Mouse (Mus musculus) intestine, embryonic 16.5 days (tissue): ENCODE data around the gene Ppil6. TPM values are rescaled to one million over a fixed set of nuclear protein-coding genes. Genes with fewer than 3 reads are reported as not detected.

ENCODE experiments used
- ATAC-seq: fragments of 200-750 bp; cut with Nextera tagmentation; 2 replicates; pipeline ENCODE4 v1.8.0; 2017; ENCODE audit warnings: moderate TSS enrichment, moderate library complexity
- H3K27ac ChIP-seq: fragments of 300-500 bp; sonication (generic); 2 replicates; pipeline ENCODE4 v1.5.1; 2014; ENCODE audit warnings: mild to moderate bottlenecking, low read length
- H3K27me3 ChIP-seq: fragments of 300-500 bp; sonication (generic); replicated peaks from 2 replicates; pipeline ENCODE4 v1.6.1; 2014; ENCODE audit warnings: low read length, control low read depth, mixed read lengths; ENCODE audit not compliant: control insufficient read depth, insufficient read depth
- H3K36me3 ChIP-seq: fragments of 300-500 bp; sonication (generic); 2 replicates; pipeline ENCODE4 v1.6.1; 2014; ENCODE audit warnings: low read length, control low read depth; ENCODE audit not compliant: control insufficient read depth, insufficient read depth
- H3K4me1 ChIP-seq: fragments of 300-500 bp; sonication (generic); 2 replicates; pipeline ENCODE4 v1.6.1; 2014; ENCODE audit warnings: low read length, control low read depth, mixed read lengths; ENCODE audit not compliant: control insufficient read depth, insufficient read depth
- H3K4me2 ChIP-seq: fragments of 300-500 bp; sonication (generic); 2 replicates; pipeline ENCODE4 v1.6.1; 2014; ENCODE audit warnings: low read depth, low read length, control low read depth
- H3K4me3 ChIP-seq: fragments of 300-500 bp; sonication (generic); 2 replicates; pipeline ENCODE4 v1.5.1; 2014; ENCODE audit warnings: mild to moderate bottlenecking, low read length
- H3K9ac ChIP-seq: fragments of 300-500 bp; sonication (generic); 2 replicates; pipeline ENCODE4 v1.6.1; 2014; ENCODE audit warnings: low read depth, low read length
- H3K9me3 ChIP-seq: fragments of 300-500 bp; sonication (generic); 2 replicates; pipeline ENCODE4 v1.6.1; 2016; ENCODE audit warnings: low read length, control low read depth; ENCODE audit not compliant: control insufficient read depth
- WGBS: fragments of 180-500 bp; shearing (Covaris S2); extraction: QIAGEN DNeasy Blood & Tissue Kit; methylation state at CpG from one replicate; pipeline ENCODE4 v1.1.7; 2014; 5-methylcytosine and 5-hydroxymethylcytosine counted together
- polyA plus RNA-seq: library from polyadenylated mRNA; unstranded; fragments of >200 nt; fragmentation: Nextera tagmentation; extraction: Ambion mirVana; gene quantifications from 2 replicates; pipeline ENCODE4 v1.2.1, GENCODE M21; 2015

Gene Ppil6
- polyA plus RNA-seq, 1 experiment from 2014 or later = 0.93 TPM

DNA sequence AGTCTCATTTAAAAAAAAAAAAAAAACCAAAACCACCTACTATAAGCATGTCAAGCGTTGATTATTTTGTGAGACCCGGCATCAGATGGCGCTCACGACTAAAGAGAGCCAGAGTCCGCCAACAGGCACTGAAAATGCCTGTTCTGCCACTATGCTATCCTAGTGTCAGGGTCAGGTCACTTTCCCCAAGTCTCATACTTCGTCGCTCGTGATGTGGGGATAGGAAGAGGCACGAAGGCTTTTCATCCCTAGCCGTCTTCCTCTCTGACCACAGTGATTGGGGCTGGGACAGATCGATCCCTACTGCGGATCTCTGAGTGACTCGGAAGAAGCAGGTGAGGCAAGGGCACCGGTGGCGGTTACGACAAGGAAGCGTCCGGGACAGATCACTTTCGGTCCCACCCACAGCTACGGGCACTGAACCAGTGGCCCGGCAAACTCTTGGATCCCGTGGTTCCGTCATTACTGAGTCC lies 28.3 kb downstream of the Ppil6 start:
- Histone ChIP-seq H3K4me1 (peaks cover 14% of the 10 kb centered on the region), H3K27me3 (no peaks in the 10 kb centered on the region), H3K36me3 (no peaks in the 10 kb centered on the region), H3K9me3 (no peaks in the 10 kb centered on the region), H3K9ac (peak overlapping the region; percentile 98), H3K27ac (peak overlapping the region; percentile 96), H3K4me3 (peak overlapping the region; percentile 95), H3K4me2 (peak overlapping the region; percentile 80)
- WGBS = under 1% methylated on average over 23 of the region's 23 CpGs
- ATAC-seq = peak; percentile 81

DNA sequence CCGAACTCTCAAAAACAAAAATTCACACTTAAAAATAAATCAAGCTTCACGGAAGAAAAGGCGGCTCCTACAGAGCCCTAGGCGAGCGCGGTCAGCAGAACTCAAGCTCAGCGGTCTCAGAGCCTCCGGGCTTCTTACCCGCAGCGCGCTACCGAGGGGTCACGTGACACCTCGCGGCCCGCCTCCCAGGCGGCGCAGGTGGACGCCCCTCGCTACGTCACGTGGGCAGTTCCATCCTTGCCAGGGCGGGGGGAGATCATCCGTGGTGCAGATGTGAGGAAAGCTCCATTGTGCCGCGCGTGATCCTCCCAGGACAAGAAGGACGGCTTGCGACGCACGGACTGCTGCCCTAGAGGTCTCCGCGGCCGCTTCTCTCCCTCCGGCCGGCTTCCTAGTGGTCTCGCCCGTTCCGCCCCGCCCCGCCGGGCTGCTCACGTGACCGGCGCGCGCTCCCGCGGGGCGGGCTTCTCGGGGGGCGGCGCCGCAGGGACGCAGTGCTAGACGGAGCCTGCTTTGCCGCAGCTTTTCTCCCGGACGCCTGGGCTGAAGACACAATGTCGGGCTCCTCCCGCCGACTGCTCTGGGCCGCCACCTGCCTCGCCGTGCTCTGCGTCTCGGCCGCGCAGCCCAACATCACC lies 28.9 kb downstream of the Ppil6 start, which contains the start of gene Cd164:
Gene Cd164 (plus strand): TSS at position 434 of the 638 bp plus-strand sequence.
- under 1% methylated on average over 61 of the region's 69 CpGs for WGBS
- no peaks in the 10 kb centered on the region for H3K36me3 ChIP-seq
- H3K27ac ChIP-seq = peak within 1 kb of the TSS; percentile 96
- peak within 1 kb of the TSS; percentile 95 for H3K4me3 ChIP-seq
- H3K9ac ChIP-seq = peak within 1 kb of the TSS; percentile 98
- ATAC-seq = peak; percentile 96
- peak within 1 kb of the TSS; percentile 80 for H3K4me2 ChIP-seq
- no peaks in the 10 kb centered on the region for H3K27me3 ChIP-seq
- no peaks in the 10 kb centered on the region for H3K9me3 ChIP-seq
- peaks cover 16% of the 10 kb centered on the region for H3K4me1 ChIP-seq

- H3K36me3 ChIP-seq = no peaks in the 10 kb centered on the region
- peak overlapping the region; percentile 96 for H3K27ac ChIP-seq
- ATAC-seq = peak; percentile 52
- H3K4me3 ChIP-seq = peak overlapping the region; percentile 95
- no peaks in the 10 kb centered on the region for H3K9me3 ChIP-seq
- peak overlapping the region; percentile 80 for H3K4me2 ChIP-seq
- peaks cover 16% of the 10 kb centered on the region for H3K4me1 ChIP-seq
- under 1% methylated on average over 65 of the region's 65 CpGs for whole genome bisulfite sequencing
- H3K9ac ChIP-seq = peak overlapping the region; percentile 98
- no peaks in the 10 kb centered on the region for H3K27me3 ChIP-seq
Measured at GRCm38 (mm10) chr10:41519640-41520409, 29.6 kb downstream of the Ppil6 start.

- Histone ChIP-seq H3K9me3 (no peaks in the 10 kb centered on the region), H3K9ac (peak overlapping the region; percentile 98), H3K4me3 (peak overlapping the region; percentile 95), H3K27me3 (no peaks in the 10 kb centered on the region), H3K27ac (peak overlapping the region; percentile 96), H3K36me3 (no peaks in the 10 kb centered on the region), H3K4me1 (peaks cover 16% of the 10 kb centered on the region), H3K4me2 (peak overlapping the region; percentile 86)
- WGBS = 2% methylated on average over 5 of the region's 5 CpGs
- no peak for ATAC-seq
Measured at GRCm38 (mm10) chr10:41520410-41520673, 30.1 kb downstream of the Ppil6 start.

DNA sequence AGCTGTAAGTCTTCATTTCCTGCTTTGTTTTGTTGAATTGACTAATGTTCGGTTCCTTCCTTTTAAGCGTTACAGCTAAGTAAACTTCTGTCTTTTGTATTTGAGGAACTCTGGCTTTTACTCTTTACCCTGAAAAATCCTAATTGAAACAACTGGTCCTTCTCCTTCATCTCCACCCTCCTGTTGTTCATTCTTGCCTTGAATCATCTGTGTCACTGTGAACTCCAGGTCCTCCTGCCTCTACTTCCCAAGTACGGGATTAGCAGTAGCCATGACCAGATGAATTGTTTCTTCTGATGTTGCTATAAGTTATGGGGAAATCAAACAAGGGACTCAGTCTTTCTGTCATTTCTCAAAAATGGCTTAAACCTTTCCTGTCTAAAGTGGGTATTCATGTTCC lies 33.1 kb downstream of the Ppil6 start:
- Histone ChIP-seq H3K27me3 (no peaks in the 10 kb centered on the region), H3K36me3 (no peaks in the 10 kb centered on the region), H3K4me2 (no peak overlapping the region), H3K4me1 (peaks cover 16% of the 10 kb centered on the region), H3K9me3 (no peaks in the 10 kb centered on the region), H3K27ac (no peak overlapping the region), H3K4me3 (no peak overlapping the region), H3K9ac (no peak overlapping the region)
- WGBS = 49% methylated on average over 3 of the region's 3 CpGs
- ATAC-seq = no peak

GRCm38 (mm10) chr10:41525696-41526095 lies 35.5 kb downstream of the Ppil6 start:
- 67% methylated on average over 1 of the region's 1 CpGs for WGBS
- Histone ChIP-seq H3K4me3 (no peak overlapping the region), H3K9ac (no peak overlapping the region), H3K27ac (no peak overlapping the region), H3K27me3 (no peaks in the 10 kb centered on the region), H3K9me3 (no peaks in the 10 kb centered on the region), H3K4me1 (peaks cover 16% of the 10 kb centered on the region), H3K36me3 (no peaks in the 10 kb centered on the region), H3K4me2 (no peak overlapping the region)
- ATAC-seq = no peak

DNA sequence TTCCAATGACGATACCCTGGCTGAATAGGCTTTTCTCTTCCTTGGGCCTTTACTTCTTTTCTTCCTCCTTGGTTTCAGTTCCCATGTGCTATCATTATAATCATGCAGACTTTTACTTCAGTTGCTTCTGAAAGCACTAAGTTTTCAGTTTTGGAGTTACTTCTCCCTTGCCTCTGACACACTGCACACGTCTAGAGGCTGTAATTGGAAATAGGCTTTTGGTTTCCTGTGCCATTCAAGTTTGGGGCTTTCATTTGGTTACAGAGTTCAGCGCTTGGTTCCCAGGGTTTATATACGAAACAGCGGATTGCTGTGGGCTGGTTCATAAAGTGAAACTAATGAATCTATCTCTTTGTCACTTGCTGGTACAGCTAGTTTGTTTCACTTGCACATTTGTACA lies 39.7 kb downstream of the Ppil6 start:
- ATAC-seq = no peak
- 85% methylated on average over 5 of the region's 5 CpGs for WGBS
- peaks cover 14% of the 10 kb centered on the region for H3K36me3 ChIP-seq

GRCm38 (mm10) chr10:41535991-41536390 lies 45.8 kb downstream of the Ppil6 start:
- H3K27ac ChIP-seq = no peak overlapping the region
- no peak for ATAC-seq
- no peaks in the 10 kb centered on the region for H3K4me1 ChIP-seq
- H3K36me3 ChIP-seq = peaks cover 14% of the 10 kb centered on the region
- H3K27me3 ChIP-seq = no peaks in the 10 kb centered on the region
- no peaks in the 10 kb centered on the region for H3K9me3 ChIP-seq
- no peak overlapping the region for H3K9ac ChIP-seq
- no peak overlapping the region for H3K4me2 ChIP-seq
- 93% methylated on average over 2 of the region's 2 CpGs for WGBS
- H3K4me3 ChIP-seq = no peak overlapping the region

More for the DNA sequence above, 39.7 kb downstream of the Ppil6 start:
- no peak overlapping the region for H3K4me2 ChIP-seq
- no peak overlapping the region for H3K9ac ChIP-seq
- H3K9me3 ChIP-seq = no peaks in the 10 kb centered on the region
- H3K27me3 ChIP-seq = no peaks in the 10 kb centered on the region
- H3K4me3 ChIP-seq = no peak overlapping the region
- no peak overlapping the region for H3K27ac ChIP-seq
- H3K4me1 ChIP-seq = no peaks in the 10 kb centered on the region

GRCm38 (mm10) chr10:41536714-41537113 lies 46.5 kb downstream of the Ppil6 start:
- H3K27me3 ChIP-seq = no peaks in the 10 kb centered on the region
- no peak overlapping the region for H3K27ac ChIP-seq
- no peaks in the 10 kb centered on the region for H3K4me1 ChIP-seq
- ATAC-seq = no peak
- no peak overlapping the region for H3K4me3 ChIP-seq
- WGBS = 95% methylated on average over 1 of the region's 1 CpGs
- no peaks in the 10 kb centered on the region for H3K9me3 ChIP-seq
- peaks cover 8% of the 10 kb centered on the region for H3K36me3 ChIP-seq
- H3K9ac ChIP-seq = no peak overlapping the region
- no peak overlapping the region for H3K4me2 ChIP-seq
